Mouse (Mus musculus): ENCODE data around the gene Max.

Max gene

GRCm38 (mm10) chr12:76918855-76919254, 43.1 kb downstream of the Max start:
- no peak for DNase-seq

- no peak for DNase-seq
Observed at GRCm38 (mm10) chr12:76918113-76918512, 43.9 kb downstream of the Max start.

GRCm38 (mm10) chr12:76916163-76916562, 45.8 kb downstream of the Max start:
- DNase-seq: peak; percentile 38

DNA sequence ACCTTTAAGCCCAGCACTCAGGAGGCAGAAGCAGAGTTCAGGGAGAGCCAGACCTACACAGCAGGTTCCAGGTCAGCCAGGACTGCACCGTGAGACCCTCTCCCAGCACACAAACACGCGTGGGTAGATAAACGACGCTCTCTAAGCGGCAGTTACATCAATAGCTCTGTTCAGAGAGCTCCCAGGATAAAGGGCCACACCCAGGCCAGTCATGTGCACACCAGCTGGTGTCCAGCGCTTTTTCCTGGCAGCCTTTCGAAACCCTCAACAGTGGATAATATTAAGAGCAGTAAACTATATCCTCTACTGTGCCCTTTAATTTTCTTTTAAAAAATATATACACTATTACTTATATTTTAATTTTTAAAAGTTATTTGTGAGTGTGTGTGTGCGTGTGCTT, 49.8 kb downstream of the Max start:
- no peak for DNase-seq

DNA sequence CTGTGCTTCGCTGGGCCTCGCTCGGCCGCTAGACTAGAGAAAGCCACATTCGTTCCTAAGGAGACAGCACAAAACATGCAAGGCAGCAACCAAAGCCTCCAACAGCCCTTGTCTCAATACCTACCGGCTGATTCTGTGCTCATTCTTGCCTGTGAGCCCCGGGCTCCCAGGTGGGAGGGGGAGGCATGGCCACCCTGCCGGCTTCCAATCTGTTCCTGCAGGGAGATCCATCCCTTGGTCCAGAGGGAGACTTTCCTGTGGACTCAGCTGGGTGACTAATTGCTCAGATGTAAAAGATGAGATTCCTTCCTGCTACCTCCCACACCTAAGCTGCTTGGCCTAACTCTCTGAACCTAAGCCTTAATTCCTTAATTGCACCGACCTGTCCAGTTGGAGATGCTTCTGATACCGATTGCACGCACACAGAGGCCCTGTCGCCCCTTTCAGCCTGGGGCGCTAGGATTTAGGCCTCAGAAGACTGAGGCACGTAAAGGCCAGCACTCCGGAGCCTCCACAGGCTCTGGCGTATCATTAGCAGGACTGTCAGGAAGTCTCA, 50.8 kb downstream of the Max start:
- DNase-seq: peak; percentile 95

DNA sequence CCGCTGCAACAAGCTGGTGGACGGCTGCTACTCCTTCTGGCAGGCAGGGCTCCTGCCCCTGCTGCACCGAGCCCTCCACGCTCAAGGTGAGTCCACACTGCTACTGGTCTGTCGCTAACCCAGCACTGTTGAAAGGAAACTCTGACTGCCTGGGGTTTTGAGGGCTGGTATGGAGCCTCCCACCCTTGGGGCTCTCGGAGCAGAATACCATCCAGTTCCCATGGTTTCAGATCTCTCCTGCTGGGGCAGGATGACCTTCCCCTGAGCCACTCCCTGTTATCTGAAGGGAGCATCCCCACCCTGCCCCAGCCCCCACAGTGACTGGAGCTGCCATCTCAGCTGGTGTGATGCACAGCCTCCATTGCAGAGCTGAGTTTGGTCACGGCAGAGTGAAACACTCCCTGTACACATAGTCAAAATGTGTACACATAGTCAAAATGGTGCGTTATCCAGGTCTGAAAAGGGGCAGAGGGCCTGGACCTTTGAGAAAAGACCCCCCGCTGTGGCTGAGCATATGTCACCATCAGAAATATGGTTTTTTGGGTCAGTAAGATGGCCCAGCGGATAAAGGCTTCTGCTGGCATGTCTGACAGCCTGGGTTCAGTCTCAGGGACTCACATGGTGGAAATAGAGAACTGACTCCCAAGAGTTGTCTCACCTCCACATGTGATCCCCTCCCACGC, 51.6 kb downstream of the Max start:
- peak; percentile 85 for DNase-seq

- no peak for DNase-seq
Observed at GRCm38 (mm10) chr12:76909218-76909617, 52.8 kb downstream of the Max start.

- DNase-seq: no peak
Observed at GRCm38 (mm10) chr12:76906278-76906677, 55.7 kb downstream of the Max start.

DNA sequence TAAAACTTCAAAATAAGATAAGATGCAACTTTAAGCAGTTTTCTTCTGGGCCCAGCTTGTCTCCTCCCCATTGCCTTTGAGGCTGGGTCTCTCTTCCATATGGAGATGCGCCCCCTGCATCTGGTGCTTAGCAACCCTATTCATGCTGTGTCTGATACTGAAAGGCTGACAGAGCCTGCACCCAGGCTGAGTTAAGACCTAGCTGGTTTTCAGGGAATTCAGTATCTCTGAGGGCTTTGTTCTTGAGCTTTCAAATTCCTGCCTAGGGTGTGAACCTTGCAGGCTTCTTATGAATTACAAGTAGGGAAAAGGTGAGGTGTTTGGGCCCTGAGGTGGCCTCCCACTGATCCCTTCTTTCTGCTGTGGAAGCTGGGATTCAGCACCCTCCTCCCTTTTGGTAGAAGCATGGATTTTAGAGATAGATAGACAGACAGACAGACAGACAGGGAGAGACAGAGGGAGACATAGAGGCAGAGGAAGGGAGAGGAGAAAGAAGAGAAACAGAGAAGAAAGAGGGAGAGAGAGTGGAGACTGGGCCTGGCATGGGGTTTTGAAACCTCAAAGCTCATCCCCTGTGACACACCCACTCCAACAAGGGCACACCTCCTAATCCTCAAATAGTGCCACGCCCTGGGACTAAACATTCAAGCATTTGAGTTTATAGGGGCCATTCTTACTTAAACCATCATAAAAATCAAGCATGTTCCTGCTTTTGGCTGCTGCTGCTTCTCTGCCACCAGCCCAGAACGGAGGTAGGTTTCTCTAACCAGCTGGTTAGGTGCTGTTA, 60.3 kb downstream of the Max start:
- DNase-seq: no peak

DNA sequence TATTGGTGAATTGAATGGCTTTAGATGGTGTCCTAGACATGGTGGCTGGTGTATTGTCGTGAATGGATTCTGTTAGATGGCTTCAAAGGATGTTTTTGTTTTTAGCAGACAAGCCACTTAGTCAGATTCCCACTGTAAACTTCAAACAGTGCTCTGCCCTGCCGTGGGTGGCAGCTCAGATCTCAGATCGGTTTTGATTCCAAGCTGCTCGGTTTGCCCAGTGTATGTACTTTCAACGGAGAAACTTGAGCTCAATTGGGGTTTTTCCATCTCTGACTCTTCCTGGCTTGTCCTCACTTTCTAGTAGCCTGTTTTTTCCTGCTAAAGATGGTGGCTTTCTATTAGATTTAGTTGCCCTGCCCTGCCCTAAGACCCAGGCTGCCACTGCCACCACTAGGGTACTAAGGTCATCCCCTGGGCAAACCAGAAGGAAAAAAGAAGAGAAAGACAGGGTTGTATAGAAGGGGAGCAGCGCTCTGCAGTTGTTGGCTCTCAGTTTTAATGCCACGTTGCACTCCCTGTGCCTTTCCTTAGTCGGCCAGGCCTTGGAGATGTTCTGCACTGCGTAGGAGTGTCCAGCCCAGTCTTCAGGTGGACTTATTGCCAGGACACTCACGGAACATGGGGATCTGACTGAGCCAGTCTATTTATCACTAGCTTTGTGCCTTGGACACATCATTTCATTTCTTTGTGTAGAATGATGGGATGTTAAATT, 62.6 kb downstream of the Max start:
- no peak for DNase-seq

- peak; percentile 70 for DNase-seq
Observed at GRCm38 (mm10) chr12:76898141-76898540, 63.9 kb downstream of the Max start.

DNA sequence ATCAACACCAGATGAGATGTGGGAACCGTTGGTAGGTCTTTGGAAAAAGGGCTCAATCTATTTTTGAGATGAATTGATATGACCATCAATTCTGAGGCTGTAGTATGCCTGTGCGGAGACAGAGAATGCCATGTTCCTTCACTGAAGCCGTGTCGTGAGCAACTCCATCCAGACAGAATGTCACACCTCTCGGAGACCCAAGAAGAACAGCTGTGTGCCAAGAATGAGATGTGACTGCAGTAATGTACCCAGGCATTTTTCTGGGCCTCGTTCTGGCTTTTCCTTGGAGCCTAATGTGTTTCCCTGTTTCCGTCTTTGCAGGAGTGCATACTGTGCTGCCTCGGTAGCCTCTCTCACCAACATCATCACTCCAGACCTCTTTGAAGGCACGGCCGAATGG, 65.0 kb downstream of the Max start:
- peak; percentile 32 for DNase-seq

DNA sequence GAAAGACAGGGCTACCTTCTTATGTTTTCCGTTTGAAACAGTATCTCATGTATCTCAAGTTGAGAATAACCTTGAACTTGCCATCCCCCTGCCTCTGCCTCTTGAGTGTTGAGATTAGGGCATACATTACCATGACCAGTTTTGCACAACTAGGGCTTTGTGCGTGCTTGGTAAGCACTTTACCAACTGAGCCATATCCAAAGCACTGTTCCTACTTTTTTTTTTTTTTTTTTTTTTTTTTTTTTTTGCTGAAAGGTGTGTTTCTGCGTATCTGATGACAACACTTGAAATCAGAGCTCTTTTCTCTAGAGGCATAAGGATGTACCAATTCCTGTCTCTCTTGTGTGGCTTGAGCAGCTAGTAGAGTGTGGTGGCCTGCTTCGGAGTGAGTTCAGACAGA, 65.4 kb downstream of the Max start:
- no peak for DNase-seq

DNA sequence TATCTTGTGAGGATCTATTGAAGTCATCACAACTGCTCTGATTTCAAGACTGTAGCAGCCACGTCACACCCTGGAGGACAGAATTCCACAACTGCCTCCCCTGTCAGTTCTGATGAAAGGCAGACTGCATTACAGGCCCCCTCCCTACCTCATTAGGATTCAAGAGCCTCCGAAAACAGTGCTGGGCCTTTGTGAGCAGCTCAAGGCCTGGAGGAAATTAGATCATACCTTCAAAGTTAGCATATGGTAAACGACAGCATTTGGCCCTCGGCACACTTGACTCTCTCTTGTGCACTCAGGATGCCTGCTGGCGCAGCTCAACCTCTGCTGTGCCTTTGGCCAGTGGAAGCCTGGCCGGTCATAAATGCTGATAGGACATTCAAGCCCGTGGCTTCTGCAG, 66.2 kb downstream of the Max start:
- peak; percentile 89 for DNase-seq

- DNase-seq: peak; percentile 37
Observed at GRCm38 (mm10) chr12:76894792-76895559, 67.0 kb downstream of the Max start.

DNA sequence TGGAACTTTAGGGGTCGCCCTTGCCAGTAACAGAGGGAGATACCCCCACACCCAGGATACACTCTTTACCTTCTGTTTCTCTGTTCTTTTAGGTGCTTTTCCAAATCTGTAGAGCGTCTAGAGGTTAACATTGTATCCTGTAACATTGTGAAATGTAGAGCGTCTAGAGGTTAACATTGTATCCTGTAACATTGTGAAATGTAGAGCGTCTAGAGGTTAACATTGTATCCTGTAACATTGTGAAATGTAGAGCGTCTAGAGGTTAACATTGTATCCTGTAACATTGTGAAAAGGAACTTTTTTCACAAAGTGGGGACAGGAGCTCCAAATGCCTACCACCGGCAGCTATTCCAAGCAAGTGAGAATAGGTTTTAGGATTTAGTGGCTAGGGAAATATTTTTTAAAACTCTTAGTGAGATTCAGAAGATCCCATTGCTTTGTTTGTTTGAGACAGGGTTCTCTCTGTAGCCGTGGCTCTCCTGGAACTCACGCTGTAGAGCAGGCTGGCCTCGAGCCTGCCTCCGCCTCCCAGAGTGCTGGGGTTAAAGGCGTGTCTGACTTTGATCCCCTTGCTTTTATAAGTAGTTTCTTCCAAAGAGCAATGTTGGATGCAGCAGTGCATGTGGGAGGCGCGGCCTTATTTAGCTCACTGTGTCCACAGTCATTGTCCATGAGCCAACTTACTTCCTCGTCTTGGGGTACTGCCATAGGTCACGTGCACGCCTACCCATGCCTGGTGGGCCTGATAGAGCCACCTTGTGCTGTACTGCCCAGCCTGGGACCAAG, 68.9 kb downstream of the Max start:
- DNase-seq: peak; percentile 36

- no peak for DNase-seq
Observed at GRCm38 (mm10) chr12:76891160-76891559, 70.8 kb downstream of the Max start.

- DNase-seq: no peak
Observed at GRCm38 (mm10) chr12:76889404-76890184, 72.4 kb downstream of the Max start.

DNA sequence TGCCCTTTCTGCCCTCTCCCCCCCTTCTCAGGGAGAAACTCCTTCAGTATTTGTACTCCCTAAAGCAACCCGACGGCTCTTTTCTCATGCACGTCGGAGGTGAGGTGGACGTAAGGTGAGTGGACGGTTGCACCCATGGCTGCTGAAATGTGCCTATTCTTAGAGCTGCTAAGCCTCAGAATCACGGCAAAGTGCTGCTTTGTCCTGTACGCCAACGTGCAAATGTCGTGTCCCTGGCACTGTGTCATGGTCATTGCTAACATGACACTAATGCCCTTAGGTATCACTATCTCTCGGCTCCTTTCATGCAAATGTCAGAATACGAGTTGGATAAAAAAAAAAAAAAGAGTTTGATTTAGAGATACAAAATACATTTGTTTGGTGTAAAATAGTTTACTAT, 74.1 kb downstream of the Max start:
- DNase-seq: no peak

Data from cerebellum, adult 9-11 months (tissue).